27 mouse cellular contexts compared by ENCODE assay signal in genomic region chr2:142876636-142877035, GRCm38 (mm10). TPM values are rescaled to one million over a fixed set of nuclear protein-coding genes. Genes with fewer than 3 reads are reported as not detected.
DNase-seq lines count a peak whose midpoint lies in the region; ATAC-seq and TF ChIP-seq lines count a peak whose summit lies in the region.
"Had no signal": no experiment of that assay in that cellular context is flagged by ENCODE, and none has a peak within 500 bp of the region (broad histone marks: within the 10 kb centered on the region; RNA-seq: fewer than 3 reads in every experiment).

No protein-coding gene starts in this region.

- H3K9ac ChIP-seq in intestine, embryonic 15.5 days = no peak overlapping the region
- H3K9ac ChIP-seq in intestine, postnatal 0 days (ENCODE audit: low read depth, low read length) = no peak overlapping the region
- no peak overlapping the region for H3K9ac ChIP-seq in liver, embryonic 13.5 days
- no peak overlapping the region for H3K9ac ChIP-seq in liver, embryonic 11.5 days (ENCODE audit: low read depth, low read length)
- H3K9ac ChIP-seq in liver, embryonic 15.5 days = no peak overlapping the region
- no peak overlapping the region for H3K9ac ChIP-seq in liver, postnatal 0 days (replicated peaks)
- H3K9ac ChIP-seq: embryonic facial prominence, embryonic 13.5 days; forebrain, embryonic 12.5 days; forebrain, embryonic 15.5 days; heart, embryonic 12.5 days; heart, embryonic 15.5 days; hindbrain, embryonic 14.5 days had no signal

- DNase-seq in liver, embryonic 13.5 days = no peak
- DNase-seq in liver, embryonic 11.5 days (ENCODE audit: low spot score) = no peak
- no peak for DNase-seq in liver, postnatal 0 days
- no peak for DNase-seq in c-Kit-positive CD71-positive TER-119-positive erythroid progenitor cells, embryonic 14.5 days (ENCODE audit: low spot score)
- DNase-seq in lung, postnatal 25 days (ENCODE audit: low spot score) = no peak
- DNase-seq: cerebellum, adult 11-12 months; cerebellum, adult 8-10 months; cerebellum, postnatal 10 days; cerebellum, postnatal 36 days; embryo, embryonic 11 days; gastrocnemius, postnatal 10 days; gastrocnemius, postnatal 36 days; heart, adult 18-20 months; heart, postnatal 10 days; heart, postnatal 36 days had no signal

- H3K9me3 ChIP-seq in intestine, embryonic 15.5 days = no peaks in the 10 kb centered on the region
- no peaks in the 10 kb centered on the region for H3K9me3 ChIP-seq in intestine, postnatal 0 days (ENCODE audit: control insufficient read depth)
- no peaks in the 10 kb centered on the region for H3K9me3 ChIP-seq in liver, embryonic 13.5 days (replicated peaks)
- no peaks in the 10 kb centered on the region for H3K9me3 ChIP-seq in liver, embryonic 11.5 days (ENCODE audit: control insufficient read depth, low read length)
- no peaks in the 10 kb centered on the region for H3K9me3 ChIP-seq in liver, embryonic 15.5 days (replicated peaks)
- no peaks in the 10 kb centered on the region for H3K9me3 ChIP-seq in liver, postnatal 0 days (ENCODE audit: low read length)
- H3K9me3 ChIP-seq: embryonic facial prominence, embryonic 10.5 days; embryonic facial prominence, embryonic 13.5 days; forebrain, embryonic 12.5 days; forebrain, embryonic 15.5 days; heart, embryonic 12.5 days; heart, embryonic 15.5 days had no signal

- H3K27me3 ChIP-seq in intestine, embryonic 15.5 days (replicated peaks) = no peaks in the 10 kb centered on the region
- no peaks in the 10 kb centered on the region for H3K27me3 ChIP-seq in intestine, postnatal 0 days (replicated peaks; ENCODE audit: control insufficient read depth, insufficient read depth, low read length)
- H3K27me3 ChIP-seq in liver, embryonic 13.5 days = no peaks in the 10 kb centered on the region
- no peaks in the 10 kb centered on the region for H3K27me3 ChIP-seq in liver, embryonic 11.5 days (replicated peaks; ENCODE audit: control insufficient read depth, insufficient read depth, low read length)
- H3K27me3 ChIP-seq in liver, embryonic 15.5 days = no peaks in the 10 kb centered on the region
- H3K27me3 ChIP-seq in liver, postnatal 0 days (ENCODE audit: insufficient read depth, low read length) = no peaks in the 10 kb centered on the region
- H3K27me3 ChIP-seq: embryonic facial prominence, embryonic 13.5 days; forebrain, embryonic 12.5 days; forebrain, embryonic 15.5 days; heart, embryonic 12.5 days; heart, embryonic 15.5 days had no signal

- no peak overlapping the region for H3K4me2 ChIP-seq in intestine, embryonic 15.5 days (replicated peaks)
- no peak overlapping the region for H3K4me2 ChIP-seq in intestine, postnatal 0 days (replicated peaks; ENCODE audit: low read depth)
- no peak overlapping the region for H3K4me2 ChIP-seq in liver, embryonic 13.5 days
- H3K4me2 ChIP-seq in liver, embryonic 11.5 days = no peak overlapping the region
- no peak overlapping the region for H3K4me2 ChIP-seq in liver, embryonic 15.5 days
- no peak overlapping the region for H3K4me2 ChIP-seq in liver, postnatal 0 days (ENCODE audit: low read depth, low read length)
- H3K4me2 ChIP-seq: embryonic facial prominence, embryonic 13.5 days; forebrain, embryonic 12.5 days; forebrain, embryonic 15.5 days; heart, embryonic 12.5 days; heart, embryonic 15.5 days; hindbrain, embryonic 14.5 days had no signal

- TF ChIP-seq EP300 in liver, postnatal 0 days (IDR thresholded peaks at IDR 0.05; ENCODE audit: low read depth) = no peak

- peaks cover 3% of the 10 kb centered on the region; the same call in 1 of the 2 replicates for H3K4me1 ChIP-seq in intestine, embryonic 15.5 days (replicated peaks)
- 0 out of 2 replicates have a peak, but pooled peaks cover 5% of the 10 kb centered on the region for H3K4me1 ChIP-seq in intestine, postnatal 0 days (replicated peaks; ENCODE audit: control insufficient read depth, insufficient read depth, low read length)
- H3K4me1 ChIP-seq in liver, embryonic 13.5 days (replicated peaks) = peaks cover 20% of the 10 kb centered on the region
- peaks cover 6% of the 10 kb centered on the region; the same call in 1 of the 2 replicates for H3K4me1 ChIP-seq in liver, embryonic 11.5 days (replicated peaks; ENCODE audit: control insufficient read depth, insufficient read depth, low read length)
- H3K4me1 ChIP-seq in liver, embryonic 15.5 days (replicated peaks) = peaks cover 7% of the 10 kb centered on the region; the same call in 1 of the 2 replicates
- peaks cover 14% of the 10 kb centered on the region for H3K4me1 ChIP-seq in liver, postnatal 0 days (ENCODE audit: insufficient read depth)
- H3K4me1 ChIP-seq: forebrain, embryonic 12.5 days; forebrain, embryonic 15.5 days had no signal

- ATAC-seq in intestine, embryonic 15.5 days = peak; percentile 60; the same call in 1 of the 2 replicates
- no peak for ATAC-seq in intestine, postnatal 0 days
- ATAC-seq in liver, embryonic 13.5 days (ENCODE audit: low read depth) = peak; percentile 47; the same call in 1 of the 2 replicates
- ATAC-seq in liver, embryonic 11.5 days (replicated peaks; ENCODE audit: low FRiP score) = no peak
- peak; percentile 31; the same call in 1 of the 2 replicates for ATAC-seq in liver, embryonic 15.5 days (ENCODE audit: insufficient read depth)
- ATAC-seq in liver, postnatal 0 days = peak; percentile 54
- ATAC-seq: CD4-positive, CD25-positive, alpha-beta regulatory T cell, adult 4 months; forebrain, embryonic 15.5 days had no signal

- H3K36me3 ChIP-seq in intestine, embryonic 15.5 days = no peaks in the 10 kb centered on the region
- no peaks in the 10 kb centered on the region for H3K36me3 ChIP-seq in intestine, postnatal 0 days (ENCODE audit: control insufficient read depth, insufficient read depth)
- H3K36me3 ChIP-seq in liver, embryonic 13.5 days = no peaks in the 10 kb centered on the region
- no peaks in the 10 kb centered on the region for H3K36me3 ChIP-seq in liver, embryonic 11.5 days (ENCODE audit: control insufficient read depth, insufficient read depth, low read length)
- no peaks in the 10 kb centered on the region for H3K36me3 ChIP-seq in liver, embryonic 15.5 days (replicated peaks)
- H3K36me3 ChIP-seq in liver, postnatal 0 days (replicated peaks; ENCODE audit: insufficient read depth, low read length) = no peaks in the 10 kb centered on the region
- H3K36me3 ChIP-seq: embryonic facial prominence, embryonic 10.5 days; embryonic facial prominence, embryonic 13.5 days; forebrain, embryonic 12.5 days; forebrain, embryonic 15.5 days; heart, embryonic 12.5 days; heart, embryonic 15.5 days had no signal

- no peak for TF ChIP-seq CTCF in intestine, postnatal 0 days (IDR thresholded peaks at IDR 0.05; ENCODE audit: low read depth)
- no peak for TF ChIP-seq CTCF in liver, postnatal 0 days (IDR thresholded peaks at IDR 0.05; ENCODE audit: low read depth)

- 32% methylated on average over 2 of the region's 2 CpGs for whole genome bisulfite sequencing in intestine, embryonic 15.5 days
- 46% methylated on average over 2 of the region's 2 CpGs for WGBS in intestine, postnatal 0 days
- 67% methylated on average over 2 of the region's 2 CpGs for WGBS in liver, embryonic 13.5 days (ENCODE audit: insufficient replicate concordance)
- WGBS in liver, embryonic 11.5 days = 51% methylated on average over 2 of the region's 2 CpGs
- WGBS in liver, embryonic 15.5 days (ENCODE audit: insufficient replicate concordance) = 48% methylated on average over 2 of the region's 2 CpGs
- WGBS in liver, postnatal 0 days (ENCODE audit: insufficient replicate concordance) = 53% methylated on average over 2 of the region's 2 CpGs

- no peak overlapping the region for H3K27ac ChIP-seq in intestine, embryonic 15.5 days
- no peak overlapping the region for H3K27ac ChIP-seq in intestine, postnatal 0 days (ENCODE audit: low read depth, low read length)
- no peak overlapping the region for H3K27ac ChIP-seq in liver, embryonic 13.5 days
- no peak overlapping the region for H3K27ac ChIP-seq in liver, embryonic 11.5 days (ENCODE audit: low read depth, low read length)
- H3K27ac ChIP-seq in liver, embryonic 15.5 days (replicated peaks) = no peak overlapping the region
- H3K27ac ChIP-seq in liver, postnatal 0 days (ENCODE audit: low read depth) = no peak overlapping the region
- H3K27ac ChIP-seq: embryonic facial prominence, embryonic 10.5 days; embryonic facial prominence, embryonic 13.5 days; forebrain, embryonic 12.5 days; forebrain, embryonic 15.5 days; heart, embryonic 15.5 days; hindbrain, embryonic 14.5 days had no signal

- no peak overlapping the region for H3K4me3 ChIP-seq in intestine, embryonic 15.5 days (replicated peaks)
- H3K4me3 ChIP-seq in intestine, postnatal 0 days (ENCODE audit: low read depth, low read length) = no peak overlapping the region
- no peak overlapping the region for H3K4me3 ChIP-seq in liver, embryonic 13.5 days (replicated peaks)
- no peak overlapping the region for H3K4me3 ChIP-seq in liver, embryonic 11.5 days (ENCODE audit: low read depth, low read length)
- H3K4me3 ChIP-seq in liver, embryonic 15.5 days (replicated peaks) = no peak overlapping the region
- no peak overlapping the region for H3K4me3 ChIP-seq in liver, postnatal 0 days (ENCODE audit: low read depth, low read length)
- H3K4me3 ChIP-seq: embryonic facial prominence, embryonic 10.5 days; embryonic facial prominence, embryonic 13.5 days; erythroblast, embryonic 14.5 days; forebrain, embryonic 12.5 days; forebrain, embryonic 15.5 days; heart, embryonic 12.5 days; heart, embryonic 15.5 days had no signal

RNA-seq across cellular contexts. Expression of gene Kif16b, which starts 24.7 kb away (rescaled TPM):
- 10.5 and 11.3 TPM in 2 replicates for polyA plus RNA-seq in intestine, embryonic 15.5 days (2015; fragmentation: Nextera tagmentation; extraction: Ambion mirVana)
- 7.0 and 7.4 TPM in 2 replicates for polyA plus RNA-seq in intestine, postnatal 0 days (2015; fragmentation: Nextera tagmentation; extraction: Ambion mirVana)
- 2.9 and 4.1 TPM in 2 replicates for polyA plus RNA-seq in liver, embryonic 13.5 days (2015; fragmentation: Nextera tagmentation; extraction: Ambion mirVana)
- polyA plus RNA-seq in liver, embryonic 11.5 days (2014; fragmentation: Nextera tagmentation; extraction: Ambion mirVana) = 6.3 and 6.7 TPM in 2 replicates
- polyA plus RNA-seq in liver, embryonic 15.5 days (2015; fragmentation: Nextera tagmentation; extraction: Ambion mirVana) = 3.5 and 4.2 TPM in 2 replicates
- polyA plus RNA-seq in liver, postnatal 0 days (2015; fragmentation: Nextera tagmentation; extraction: Ambion mirVana) = 3.5 and 3.9 TPM in 2 replicates

Comparison
In these comparisons a context has a peak if more than half of its experiments do, and no peak if none do; other contexts are left out.
1. ATAC-seq: peak in intestine, embryonic 15.5 days (single experiment), liver, embryonic 13.5 days (single experiment), liver, embryonic 15.5 days (single experiment) and liver, postnatal 0 days (single experiment); none in intestine, postnatal 0 days (single experiment) and liver, embryonic 11.5 days (single experiment).